Mouse (Mus musculus) WW6 (cell line): ENCODE measurements around the gene Ncoa3.
A peak's percentile ranks its signal among the peaks of the same experiment; 100 is the strongest.

Experiments used
- DNase-seq: peaks from one replicate; pipeline ENCODE4 v3.0.0-alpha.2; 2013; ENCODE audit warnings: low read depth, low spot score

The Ncoa3 gene

DNA sequence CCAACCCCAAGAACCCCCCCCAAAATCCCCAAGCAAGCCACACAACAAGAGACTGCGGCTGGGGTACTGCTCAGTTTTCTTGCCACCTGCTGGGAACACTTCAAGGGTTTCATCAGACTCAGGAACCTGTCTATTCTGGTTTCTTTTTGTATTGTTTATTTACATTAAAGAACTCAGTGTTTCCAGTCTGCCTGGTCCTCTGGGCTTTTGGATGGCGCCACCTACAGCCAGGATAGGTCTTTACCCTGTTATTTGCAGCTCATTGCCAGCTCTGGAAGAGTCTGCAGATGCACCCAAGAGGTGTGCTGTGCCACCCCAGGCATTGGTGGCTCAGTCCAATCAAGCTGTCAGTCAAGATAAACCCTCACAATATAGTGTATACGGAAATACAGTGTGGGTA lies 43.3 kb downstream of the Ncoa3 start:
- peak; percentile 33 for DNase-seq

DNA sequence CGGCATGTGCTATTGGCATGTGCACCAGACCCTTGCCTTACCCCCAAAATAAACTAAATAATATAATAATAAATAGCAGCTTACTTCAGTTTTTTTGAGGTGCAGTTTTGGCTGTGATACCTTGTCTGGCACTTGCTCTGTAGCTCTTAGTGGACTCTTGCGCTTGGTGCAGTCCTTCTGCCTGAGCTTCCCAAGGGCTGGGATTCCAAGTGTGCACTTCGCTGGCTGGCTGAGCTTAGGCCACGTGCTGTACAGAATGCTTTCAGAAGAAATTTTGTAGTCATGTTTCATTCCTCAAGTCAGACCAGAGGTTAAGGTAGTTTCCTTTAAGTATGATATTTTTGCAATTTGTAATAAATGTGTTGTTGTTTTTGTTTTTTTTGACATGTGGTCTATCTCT lies 47.2 kb downstream of the Ncoa3 start:
- no peak for DNase-seq

- no peak for DNase-seq
These were observed 50.1 kb downstream of the Ncoa3 start for GRCm38 (mm10) chr2:166042542-166042941.

DNA sequence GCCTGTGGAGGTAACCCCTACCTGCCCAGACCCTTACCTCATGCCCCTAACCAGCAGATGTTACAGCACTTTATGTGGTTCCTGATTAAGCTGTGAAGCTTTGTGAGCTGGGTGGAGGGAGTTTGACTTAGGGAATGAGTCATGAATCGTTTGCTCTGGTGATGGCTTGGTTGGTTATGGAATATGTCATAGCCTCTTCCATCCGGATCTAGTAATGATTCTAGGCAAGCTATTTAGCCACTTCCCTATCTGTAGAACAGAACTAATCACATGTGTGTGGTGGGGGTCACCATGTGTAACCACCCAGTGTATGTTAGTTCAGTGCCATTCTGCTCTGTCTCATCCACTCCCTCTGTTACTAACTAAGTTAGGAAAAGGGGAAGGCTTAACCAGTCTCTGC lies 52.6 kb downstream of the Ncoa3 start:
- DNase-seq = no peak

- DNase-seq = no peak
These were observed 53.4 kb downstream of the Ncoa3 start for GRCm38 (mm10) chr2:166045549-166046501.

- no peak for DNase-seq
These were observed 55.5 kb downstream of the Ncoa3 start for GRCm38 (mm10) chr2:166047931-166048330.

GRCm38 (mm10) chr2:166048852-166049251 lies 56.4 kb downstream of the Ncoa3 start:
- DNase-seq = no peak

DNA sequence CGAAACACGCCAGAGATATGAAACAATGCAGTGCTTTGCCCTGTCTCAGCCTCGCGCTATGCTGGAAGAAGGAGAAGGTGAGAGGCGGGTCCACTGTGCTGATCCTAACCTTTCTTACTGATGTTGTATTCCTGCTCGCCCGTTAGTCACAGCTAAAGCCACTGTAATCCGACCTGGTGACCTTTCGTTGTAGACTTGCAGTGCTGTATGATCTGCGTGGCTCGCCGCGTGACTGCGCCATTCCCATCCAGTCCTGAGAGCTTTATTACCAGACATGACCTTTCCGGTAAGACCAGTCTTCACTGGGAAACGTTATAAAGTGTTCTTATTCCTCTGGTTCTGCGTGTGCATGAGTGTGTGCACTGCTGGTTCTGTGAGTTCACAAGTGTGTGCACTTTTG lies 59.0 kb downstream of the Ncoa3 start:
- no peak for DNase-seq

- no peak for DNase-seq
These were observed 59.5 kb downstream of the Ncoa3 start for GRCm38 (mm10) chr2:166051966-166052365.

DNA sequence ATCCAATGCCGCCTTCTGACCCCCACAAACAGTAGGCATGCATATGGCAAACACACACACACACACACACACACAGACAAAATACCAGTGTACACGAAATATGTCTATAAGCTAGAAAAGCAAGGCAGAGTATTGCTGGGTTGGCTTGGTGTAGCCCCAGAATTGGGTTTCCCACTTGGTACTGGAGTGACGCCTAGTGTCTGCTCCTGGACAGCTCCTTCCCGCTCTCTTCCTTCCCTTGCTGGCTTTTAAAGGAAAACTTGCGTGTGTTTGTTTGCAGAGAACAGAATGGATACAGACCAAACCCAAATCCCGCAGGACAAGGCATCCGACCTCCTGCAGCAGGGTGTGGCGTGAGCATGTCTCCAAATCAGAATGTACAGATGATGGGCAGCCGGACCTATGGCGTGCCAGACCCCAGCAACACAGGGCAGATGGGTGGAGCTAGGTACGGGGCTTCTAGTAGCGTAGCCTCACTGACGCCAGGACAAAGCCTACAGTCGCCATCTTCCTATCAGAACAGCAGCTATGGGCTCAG lies 61.6 kb downstream of the Ncoa3 start:
- DNase-seq = no peak

- no peak for DNase-seq
These were observed 67.4 kb downstream of the Ncoa3 start for GRCm38 (mm10) chr2:166059684-166060423.

- no peak for DNase-seq
These were observed 69.6 kb downstream of the Ncoa3 start for GRCm38 (mm10) chr2:166062008-166062407.

DNA sequence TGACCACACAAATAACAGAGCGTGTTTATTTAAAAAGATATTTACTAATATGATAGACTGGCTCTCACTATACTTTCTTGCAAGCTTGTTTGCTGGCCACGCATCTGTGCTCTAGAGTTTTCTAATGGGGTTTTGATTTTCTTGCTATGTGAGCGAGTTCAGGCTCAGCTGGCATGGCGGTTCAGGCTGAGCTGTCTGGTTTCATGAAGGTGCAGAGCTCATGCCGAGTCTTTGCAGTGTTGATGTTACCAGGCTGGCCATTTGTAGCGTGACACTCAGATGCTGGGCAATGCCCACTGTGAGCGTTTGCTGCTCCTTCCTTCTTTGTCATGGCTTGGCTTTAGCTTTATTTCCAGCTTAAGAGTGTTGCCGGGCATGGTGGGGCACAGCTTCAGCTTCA lies 70.0 kb downstream of the Ncoa3 start:
- DNase-seq = no peak

- no peak for DNase-seq
These were observed 74.0 kb downstream of the Ncoa3 start for GRCm38 (mm10) chr2:166066434-166066833.

DNA sequence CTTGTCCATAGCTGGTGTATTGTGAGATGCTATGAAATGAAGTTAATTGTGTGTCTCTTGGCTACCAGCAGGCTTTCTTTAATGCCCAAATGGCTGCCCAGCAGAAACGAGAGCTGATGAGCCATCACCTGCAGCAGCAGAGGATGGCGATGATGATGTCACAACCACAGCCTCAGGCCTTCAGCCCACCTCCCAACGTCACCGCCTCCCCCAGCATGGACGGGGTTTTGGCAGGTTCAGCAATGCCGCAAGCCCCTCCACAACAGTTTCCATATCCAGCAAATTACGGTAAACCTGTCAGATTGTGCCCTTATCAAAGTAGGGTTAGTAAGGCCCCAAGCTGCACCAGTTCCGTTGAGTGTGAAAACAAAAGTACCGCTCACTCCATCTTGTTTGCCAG lies 75.8 kb downstream of the Ncoa3 start:
- DNase-seq = no peak

DNA sequence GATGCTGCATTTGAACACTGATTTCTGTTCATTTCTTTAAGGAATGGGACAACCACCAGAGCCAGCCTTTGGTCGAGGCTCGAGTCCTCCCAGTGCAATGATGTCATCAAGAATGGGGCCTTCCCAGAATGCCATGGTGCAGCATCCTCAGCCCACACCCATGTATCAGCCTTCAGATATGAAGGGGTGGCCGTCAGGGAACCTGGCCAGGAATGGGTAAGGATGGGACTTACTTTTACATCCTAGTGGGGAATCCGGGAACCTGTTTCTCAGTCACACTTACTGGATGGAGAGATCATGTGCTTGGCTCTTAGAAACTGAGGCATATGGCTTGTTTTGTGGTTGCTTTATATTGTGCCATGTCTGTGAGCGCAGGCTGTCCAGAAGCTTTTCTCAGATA lies 76.7 kb downstream of the Ncoa3 start:
- DNase-seq = no peak

DNA sequence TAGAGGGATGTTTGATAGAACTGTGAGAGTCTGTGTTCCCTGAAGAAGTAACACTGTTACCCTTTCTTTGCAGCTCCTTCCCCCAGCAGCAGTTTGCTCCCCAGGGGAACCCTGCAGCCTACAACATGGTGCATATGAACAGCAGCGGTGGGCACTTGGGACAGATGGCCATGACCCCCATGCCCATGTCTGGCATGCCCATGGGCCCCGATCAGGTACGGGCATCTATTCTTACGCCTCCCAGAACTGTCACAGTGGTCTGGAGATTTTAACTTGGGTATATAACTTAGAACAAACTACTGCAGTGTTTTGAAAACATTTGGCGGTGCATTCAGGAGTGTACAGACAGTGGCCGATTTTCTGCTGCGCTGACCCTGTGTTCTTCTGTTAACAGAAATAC lies 77.3 kb downstream of the Ncoa3 start:
- DNase-seq = no peak

DNA sequence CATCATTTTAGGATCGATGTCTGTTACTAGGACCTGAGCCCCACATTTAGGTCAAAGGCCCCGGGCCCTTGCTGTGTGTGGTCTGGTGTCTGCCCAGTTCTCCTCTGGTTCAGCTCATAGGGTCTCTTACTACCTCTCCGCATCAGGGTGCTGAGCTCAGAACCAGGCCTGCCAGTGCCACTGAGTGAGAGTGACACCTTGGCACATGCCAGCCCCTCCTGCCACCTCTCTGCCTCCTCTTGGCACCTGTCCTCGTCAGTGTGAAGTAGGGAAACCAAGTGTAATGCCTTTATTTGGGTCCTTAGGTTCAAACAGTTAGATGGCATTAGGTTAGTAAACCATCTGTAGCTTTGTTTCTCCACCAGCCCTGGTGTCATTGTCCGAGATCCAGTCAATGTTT lies 79.0 kb downstream of the Ncoa3 start:
- no peak for DNase-seq

DNA sequence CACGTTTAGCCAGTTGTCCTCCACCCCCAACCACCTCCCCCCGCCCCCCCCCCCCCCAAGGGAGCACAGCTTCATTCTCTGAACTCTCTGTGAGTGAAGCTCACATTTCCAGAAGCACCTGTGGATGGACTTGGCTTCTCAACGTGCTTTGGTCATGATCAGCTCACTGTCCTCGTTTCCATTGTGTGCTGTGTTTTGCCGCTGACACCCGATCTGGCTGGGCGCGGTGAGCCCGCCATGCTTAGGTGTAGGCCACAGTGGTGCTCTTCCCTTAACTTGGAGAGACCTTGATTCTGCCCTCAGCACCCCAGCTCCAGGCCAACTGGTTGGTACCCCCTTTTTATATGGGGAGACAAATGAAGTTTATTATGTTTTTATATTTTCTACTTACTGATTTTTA lies 79.5 kb downstream of the Ncoa3 start:
- no peak for DNase-seq

- DNase-seq = no peak
These were observed 80.6 kb downstream of the Ncoa3 start for GRCm38 (mm10) chr2:166073082-166073481.

GRCm38 (mm10) chr2:166074322-166074721 lies 81.9 kb downstream of the Ncoa3 start:
- no peak for DNase-seq

DNA sequence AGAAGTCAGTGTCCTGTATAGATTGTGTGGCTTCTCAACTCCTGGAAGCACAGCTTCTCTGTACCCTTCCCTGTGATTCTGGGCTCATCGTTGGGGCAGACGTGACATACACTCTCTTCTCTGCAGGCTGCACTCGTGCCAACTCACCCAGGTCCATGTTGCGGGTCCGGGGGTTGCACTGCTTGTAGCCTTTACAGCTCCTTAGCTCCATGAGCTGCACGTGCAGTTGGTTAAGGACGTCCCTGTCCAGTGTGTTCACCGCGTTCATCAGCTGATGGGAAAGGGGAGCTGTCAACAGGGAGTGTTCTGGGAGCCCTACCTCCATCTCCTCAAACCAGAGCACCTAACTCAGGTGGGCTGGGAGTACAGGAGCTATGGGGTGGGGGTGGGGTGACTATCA lies 84.9 kb downstream of the Ncoa3 start:
- no peak for DNase-seq

DNA sequence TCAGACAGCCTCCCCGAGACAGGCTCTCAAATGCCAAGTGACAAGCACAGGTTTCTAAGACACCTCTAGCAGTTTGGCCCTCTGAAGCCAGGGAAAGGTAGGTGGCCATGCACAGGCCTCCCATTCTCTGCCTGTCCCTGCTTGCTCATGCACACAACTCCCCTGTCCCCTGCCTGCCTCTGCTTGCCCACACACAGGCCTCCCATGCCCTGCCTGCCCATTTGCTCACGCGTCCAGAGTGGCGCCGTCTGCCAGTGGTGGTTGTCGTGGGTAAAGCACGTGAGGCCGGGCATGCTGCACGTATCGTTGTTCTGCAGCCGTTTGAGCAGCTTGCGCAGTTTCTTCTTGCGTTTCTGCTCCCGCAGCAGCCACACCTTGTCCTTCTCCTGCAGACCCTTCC lies 86.8 kb downstream of the Ncoa3 start:
- no peak for DNase-seq
